Mouse (Mus musculus) liver, embryonic 11.5 days (tissue): ENCODE measurements at regions not wholly inside any gene's neighbourhood (a gene's known extent, or its start where the extent isn't known, plus 50 kb on each side); places are given as distances from the start of the nearest gene placed in this dataset.

Experiments
- ATAC-seq: fragments of 200-750 bp; cut with Nextera tagmentation; replicated peaks from 2 replicates; pipeline ENCODE4 v1.8.0; 2017; ENCODE audit warnings: moderate number of reproducible peaks, mild to moderate bottlenecking, moderate TSS enrichment, moderate library complexity; ENCODE audit not compliant: low FRiP score
- DNase-seq: peaks from one replicate; pipeline ENCODE4 v3.0.0-alpha.2; 2017; ENCODE audit warnings: low spot score
- H3K27ac ChIP-seq: fragments of 300-500 bp; sonication (generic); 2 replicates; pipeline ENCODE4 v1.5.1; 2014; ENCODE audit warnings: mild to moderate bottlenecking, low read depth, low read length, control low read depth
- H3K27me3 ChIP-seq: fragments of 300-500 bp; sonication (generic); replicated peaks from 2 replicates; pipeline ENCODE4 v1.6.1; 2014; ENCODE audit warnings: low read length, mixed read lengths; ENCODE audit not compliant: control insufficient read depth, insufficient read depth
- H3K36me3 ChIP-seq: fragments of 300-500 bp; sonication (generic); 2 replicates; pipeline ENCODE4 v1.6.1; 2014; ENCODE audit warnings: mild to moderate bottlenecking, low read length, moderate library complexity, mixed read lengths; ENCODE audit not compliant: control insufficient read depth, insufficient read depth
- H3K4me1 ChIP-seq: fragments of 300-500 bp; sonication (generic); replicated peaks from 2 replicates; pipeline ENCODE4 v1.6.1; 2014; ENCODE audit warnings: low read length, mixed read lengths; ENCODE audit not compliant: control insufficient read depth, insufficient read depth
- H3K4me2 ChIP-seq: fragments of 300-500 bp; sonication (generic); 2 replicates; pipeline ENCODE4 v1.6.1; 2014; ENCODE audit warnings: mild to moderate bottlenecking, control low read depth, moderate library complexity
- H3K4me3 ChIP-seq: fragments of 300-500 bp; sonication (generic); 2 replicates; pipeline ENCODE4 v1.5.1; 2014; ENCODE audit warnings: low read depth, low read length, control low read depth
- H3K9ac ChIP-seq: fragments of 300-500 bp; sonication (generic); 2 replicates; pipeline ENCODE4 v1.6.1; 2014; ENCODE audit warnings: low read depth, low read length, control low read depth
- H3K9me3 ChIP-seq: fragments of 300-500 bp; sonication (generic); 2 replicates; pipeline ENCODE4 v1.6.1; 2016; ENCODE audit warnings: low read length, inconsistent platforms, mixed read lengths; ENCODE audit not compliant: control insufficient read depth
- WGBS: fragments of 180-500 bp; shearing (Covaris S2); extraction: QIAGEN DNeasy Blood & Tissue Kit; methylation state at CpG from one replicate; pipeline ENCODE4 v1.1.7; 2014; 5-methylcytosine and 5-hydroxymethylcytosine counted together

DNA sequence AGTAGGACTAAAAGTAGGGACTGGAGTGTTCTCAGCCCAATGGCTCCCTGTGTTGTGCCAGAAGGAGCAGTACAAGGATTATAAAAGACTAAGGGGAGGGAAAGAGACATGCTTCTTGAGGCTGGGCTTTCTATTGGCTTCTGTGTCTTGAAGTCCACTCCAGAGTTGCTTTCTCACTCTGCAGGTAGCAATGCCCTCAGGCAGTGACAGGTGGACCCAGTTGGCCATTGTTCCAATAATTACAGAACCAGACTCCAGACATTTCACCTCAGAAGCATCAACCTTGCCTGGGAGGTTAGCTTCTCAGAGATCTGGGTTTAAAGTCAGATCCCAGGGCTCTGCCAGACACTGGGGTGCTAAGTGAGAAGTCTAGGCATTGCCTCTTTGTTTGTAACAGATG is 136.3 kb upstream of the Tll1 start:
- no peak for DNase-seq
- H3K9ac ChIP-seq = no peak overlapping the region
- no peak overlapping the region for H3K4me2 ChIP-seq
- ATAC-seq = no peak
- H3K27ac ChIP-seq = no peak overlapping the region
- H3K27me3 ChIP-seq = no peaks in the 10 kb centered on the region
- no peaks in the 10 kb centered on the region for H3K4me1 ChIP-seq
- no peak overlapping the region for H3K4me3 ChIP-seq
- no peaks in the 10 kb centered on the region for H3K36me3 ChIP-seq
- no peaks in the 10 kb centered on the region for H3K9me3 ChIP-seq

DNA sequence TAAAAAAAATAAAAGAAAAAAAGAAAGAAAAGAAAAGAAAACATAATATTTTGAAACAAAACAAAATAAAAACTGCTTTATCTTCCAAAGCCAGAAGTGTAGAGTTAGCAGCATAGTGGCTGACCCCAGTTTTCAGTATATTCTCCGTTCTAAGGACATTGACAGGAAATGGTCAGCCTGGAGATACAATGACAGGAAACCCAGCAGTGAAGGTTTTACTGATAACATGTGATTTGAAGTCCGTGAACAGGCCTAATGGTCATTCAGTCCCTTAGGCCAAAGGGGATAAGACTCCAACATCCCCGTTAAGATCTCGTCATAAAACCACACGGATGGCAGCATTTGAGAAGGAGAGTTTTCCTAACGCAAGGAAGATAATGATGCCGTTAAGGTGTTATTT is 131.3 kb upstream of the Tll1 start:
- WGBS = 39% methylated on average over 7 of the region's 7 CpGs
- no peak; the same call in 1 of the 2 replicates for ATAC-seq

DNA sequence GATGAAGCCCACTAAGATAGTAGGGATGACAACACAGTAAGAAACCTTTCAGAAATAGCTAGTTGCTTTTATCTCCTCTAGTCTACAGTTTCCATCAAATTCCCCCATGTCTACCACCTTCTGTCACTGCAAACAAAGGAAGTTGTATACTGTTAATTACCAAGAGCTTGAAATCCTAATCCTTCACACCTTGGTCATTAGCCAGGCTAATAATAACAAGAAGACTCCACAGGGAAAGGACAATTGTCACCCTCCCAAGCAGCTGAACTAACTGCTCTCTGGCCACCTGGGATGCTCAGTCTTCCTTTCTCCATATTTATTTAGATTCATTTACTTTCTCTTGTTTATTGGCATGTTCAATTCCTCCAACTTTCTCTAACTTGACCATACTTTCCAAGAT is 130.5 kb upstream of the Tll1 start:
- Histone ChIP-seq H3K27ac (no peak overlapping the region), H3K27me3 (no peaks in the 10 kb centered on the region), H3K9ac (no peak overlapping the region), H3K4me1 (no peaks in the 10 kb centered on the region; the same call in 1 of the 2 replicates), H3K4me3 (no peak overlapping the region), H3K4me2 (no peak overlapping the region), H3K36me3 (no peaks in the 10 kb centered on the region), H3K9me3 (no peaks in the 10 kb centered on the region)
- ATAC-seq = no peak
- no peak for DNase-seq

More for the DNA sequence above, 131.3 kb upstream of the Tll1 start:
- H3K27ac ChIP-seq = no peak overlapping the region
- no peak for DNase-seq
- no peaks in the 10 kb centered on the region for H3K9me3 ChIP-seq
- H3K36me3 ChIP-seq = no peaks in the 10 kb centered on the region
- H3K27me3 ChIP-seq = no peaks in the 10 kb centered on the region
- H3K4me1 ChIP-seq = no peaks in the 10 kb centered on the region; the same call in 1 of the 2 replicates
- no peak overlapping the region for H3K9ac ChIP-seq
- H3K4me2 ChIP-seq = no peak overlapping the region
- H3K4me3 ChIP-seq = no peak overlapping the region

DNA sequence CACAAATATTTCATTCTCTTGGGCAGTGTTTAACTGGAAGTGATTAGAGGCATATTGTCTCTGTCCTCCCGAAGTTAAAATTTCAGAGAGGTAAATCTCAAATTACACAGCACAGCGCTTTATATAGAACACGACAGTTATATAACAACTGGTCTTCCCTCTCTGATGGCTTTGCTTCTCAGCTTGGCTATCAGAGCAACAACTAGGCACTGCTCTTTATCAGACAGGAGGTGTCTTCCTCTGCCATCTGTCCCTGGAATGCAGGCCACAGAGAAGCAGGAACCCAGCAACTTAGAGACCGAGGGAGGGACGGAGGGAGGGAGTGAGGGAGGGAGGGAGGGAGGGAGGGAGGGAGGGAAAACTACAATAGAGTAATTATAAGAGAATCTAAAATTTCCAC is 129.4 kb upstream of the Tll1 start:
- no peak overlapping the region for H3K4me2 ChIP-seq
- H3K4me1 ChIP-seq = no peaks in the 10 kb centered on the region; the same call in 1 of the 2 replicates
- H3K27me3 ChIP-seq = no peaks in the 10 kb centered on the region
- H3K27ac ChIP-seq = no peak overlapping the region
- 17% methylated on average over 5 of the region's 5 CpGs for WGBS
- DNase-seq (no peak), ATAC-seq (no peak)
- no peaks in the 10 kb centered on the region for H3K9me3 ChIP-seq
- H3K36me3 ChIP-seq = no peaks in the 10 kb centered on the region
- no peak overlapping the region for H3K4me3 ChIP-seq
- no peak overlapping the region for H3K9ac ChIP-seq

DNA sequence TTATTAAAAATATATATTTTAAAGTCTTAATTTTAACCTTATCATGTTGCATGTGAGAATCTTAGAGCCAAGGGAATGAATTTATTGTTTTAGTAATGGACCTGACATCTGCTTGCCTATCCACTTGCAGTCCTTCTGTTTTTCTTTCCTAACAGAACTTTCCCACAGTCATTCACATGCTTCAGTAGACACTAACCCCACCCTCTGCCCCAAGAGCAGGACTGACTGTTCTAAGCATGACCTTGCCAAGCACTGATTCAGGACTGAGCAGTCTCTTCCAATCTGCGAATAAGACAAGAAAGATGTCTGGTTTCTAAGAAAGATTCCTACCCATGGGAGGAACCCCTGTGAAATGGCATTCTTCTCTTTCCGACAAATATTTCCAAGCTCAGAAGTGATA is 117.9 kb upstream of the Tll1 start:
- WGBS = 83% methylated on average over 2 of the region's 2 CpGs
- Histone ChIP-seq H3K4me3 (no peak overlapping the region), H3K9me3 (no peaks in the 10 kb centered on the region), H3K4me2 (no peak overlapping the region), H3K9ac (no peak overlapping the region), H3K36me3 (no peaks in the 10 kb centered on the region), H3K27ac (no peak overlapping the region), H3K4me1 (no peaks in the 10 kb centered on the region), H3K27me3 (no peaks in the 10 kb centered on the region)
- DNase-seq = no peak
- ATAC-seq = no peak

- Histone ChIP-seq H3K9ac (no peak overlapping the region), H3K36me3 (no peaks in the 10 kb centered on the region), H3K9me3 (no peaks in the 10 kb centered on the region), H3K4me2 (no peak overlapping the region), H3K4me1 (no peaks in the 10 kb centered on the region), H3K27ac (no peak overlapping the region), H3K27me3 (no peaks in the 10 kb centered on the region), H3K4me3 (no peak overlapping the region)
- ATAC-seq (no peak), DNase-seq (no peak)
- WGBS = 68% methylated on average over 4 of the region's 4 CpGs
Observed at GRCm38 (mm10) chr8:64320343-64320742, 114.3 kb upstream of the Tll1 start.

- Histone ChIP-seq H3K27ac (no peak overlapping the region), H3K27me3 (no peaks in the 10 kb centered on the region), H3K4me1 (no peaks in the 10 kb centered on the region), H3K36me3 (no peaks in the 10 kb centered on the region), H3K9me3 (no peaks in the 10 kb centered on the region), H3K9ac (no peak overlapping the region), H3K4me2 (no peak overlapping the region), H3K4me3 (no peak overlapping the region)
- DNase-seq (no peak), ATAC-seq (no peak)
- 71% methylated on average over 6 of the region's 6 CpGs for WGBS
Observed at GRCm38 (mm10) chr8:64319220-64319820, 113.2 kb upstream of the Tll1 start.

- ATAC-seq (no peak), DNase-seq (no peak)
- Histone ChIP-seq H3K27me3 (no peaks in the 10 kb centered on the region), H3K4me1 (no peaks in the 10 kb centered on the region), H3K4me3 (no peak overlapping the region), H3K4me2 (no peak overlapping the region), H3K9me3 (no peaks in the 10 kb centered on the region), H3K9ac (no peak overlapping the region), H3K27ac (no peak overlapping the region), H3K36me3 (no peaks in the 10 kb centered on the region)
- WGBS = 67% methylated on average over 10 of the region's 10 CpGs
Observed at GRCm38 (mm10) chr8:64318524-64319219, 112.6 kb upstream of the Tll1 start.

- H3K27ac ChIP-seq = no peak overlapping the region
- no peak for ATAC-seq
- no peaks in the 10 kb centered on the region for H3K27me3 ChIP-seq
- DNase-seq = no peak
- no peak overlapping the region for H3K4me2 ChIP-seq
- H3K9ac ChIP-seq = no peak overlapping the region
- no peak overlapping the region for H3K4me3 ChIP-seq
- H3K4me1 ChIP-seq = no peaks in the 10 kb centered on the region
- H3K36me3 ChIP-seq = no peaks in the 10 kb centered on the region
- H3K9me3 ChIP-seq = no peaks in the 10 kb centered on the region
Observed at GRCm38 (mm10) chr8:64317815-64318214, 111.7 kb upstream of the Tll1 start.
